Mouse (Mus musculus) limb, embryonic 13.5 days (tissue): ENCODE data around the gene Kif3b. TPM values are rescaled to one million over a fixed set of nuclear protein-coding genes. Genes with fewer than 3 reads are reported as not detected.

Experiments used
- ATAC-seq: fragments of 200-750 bp; cut with Nextera tagmentation; 2 replicates; pipeline ENCODE4 v1.8.0; 2017; ENCODE audit warnings: low read depth, moderate number of reproducible peaks, moderate TSS enrichment; ENCODE audit not compliant: low FRiP score
- H3K27ac ChIP-seq: fragments of 300-500 bp; sonication (generic); 2 replicates; pipeline ENCODE4 v1.5.1; 2015; ENCODE audit warnings: inconsistent platforms, mild to moderate bottlenecking, moderate library complexity
- H3K27me3 ChIP-seq: fragments of 300-500 bp; sonication (generic); 2 replicates; pipeline ENCODE4 v1.6.1; 2015; ENCODE audit warnings: mild to moderate bottlenecking, inconsistent platforms
- H3K36me3 ChIP-seq: fragments of 300-500 bp; sonication (generic); 2 replicates; pipeline ENCODE4 v1.6.1; 2015; ENCODE audit warnings: inconsistent platforms, mild to moderate bottlenecking, moderate library complexity
- H3K4me1 ChIP-seq: fragments of 300-500 bp; sonication (generic); 2 replicates; pipeline ENCODE4 v1.6.1; 2015; ENCODE audit warnings: inconsistent platforms
- H3K4me2 ChIP-seq: fragments of 300-500 bp; sonication (generic); replicated peaks from 2 replicates; pipeline ENCODE4 v1.6.1; 2015; ENCODE audit warnings: inconsistent platforms, mild to moderate bottlenecking, moderate library complexity
- H3K4me3 ChIP-seq: fragments of 300-500 bp; sonication (generic); 2 replicates; pipeline ENCODE4 v1.5.1; 2015; ENCODE audit warnings: moderate library complexity, mild to moderate bottlenecking, inconsistent platforms
- H3K9ac ChIP-seq: fragments of 300-500 bp; sonication (generic); 2 replicates; pipeline ENCODE4 v1.6.1; 2015; ENCODE audit warnings: mild to moderate bottlenecking, inconsistent platforms
- H3K9me3 ChIP-seq: fragments of 300-500 bp; sonication (generic); 2 replicates; pipeline ENCODE4 v1.6.1; 2016; ENCODE audit warnings: inconsistent platforms
- WGBS: fragments of 180-500 bp; shearing (Covaris S2); methylation state at CpG from one replicate; pipeline ENCODE4 v1.1.7; 2015; 5-methylcytosine and 5-hydroxymethylcytosine counted together
- polyA plus RNA-seq: library from polyadenylated mRNA; unstranded; fragments of >200 nt; fragmentation: Nextera tagmentation; extraction: Ambion mirVana; gene quantifications from 2 replicates; pipeline ENCODE4 v1.2.1, GENCODE M21; 2015

The Kif3b gene
- polyA plus RNA-seq, 1 experiment from 2014 or later: 6.3 TPM

- H3K9me3 ChIP-seq: no peaks in the 10 kb centered on the region
- ATAC-seq: no peak
- H3K4me2 ChIP-seq: no peak overlapping the region
- 94% methylated on average over 5 of the region's 5 CpGs for WGBS
- H3K27ac ChIP-seq: no peak overlapping the region
- H3K4me3 ChIP-seq: no peak overlapping the region
- peaks cover 3% of the 10 kb centered on the region; the same call in 1 of the 2 replicates for H3K36me3 ChIP-seq
- no peak overlapping the region for H3K9ac ChIP-seq
- H3K27me3 ChIP-seq: no peaks in the 10 kb centered on the region
- no peaks in the 10 kb centered on the region for H3K4me1 ChIP-seq
These were observed 9.9 kb downstream of the Kif3b start for GRCm38 (mm10) chr2:153301123-153301522.

GRCm38 (mm10) chr2:153305240-153305639, 14.0 kb downstream of the Kif3b start:
- no peak overlapping the region for H3K4me2 ChIP-seq
- no peak overlapping the region for H3K4me3 ChIP-seq
- no peaks in the 10 kb centered on the region for H3K27me3 ChIP-seq
- 0 out of 2 replicates have a peak, but pooled peaks cover 1% of the 10 kb centered on the region for H3K4me1 ChIP-seq
- H3K36me3 ChIP-seq: peaks cover 3% of the 10 kb centered on the region; the same call in 1 of the 2 replicates
- WGBS: 81% methylated on average over 6 of the region's 6 CpGs
- no peak overlapping the region for H3K27ac ChIP-seq
- H3K9me3 ChIP-seq: no peaks in the 10 kb centered on the region
- no peak overlapping the region for H3K9ac ChIP-seq
- ATAC-seq: no peak

DNA sequence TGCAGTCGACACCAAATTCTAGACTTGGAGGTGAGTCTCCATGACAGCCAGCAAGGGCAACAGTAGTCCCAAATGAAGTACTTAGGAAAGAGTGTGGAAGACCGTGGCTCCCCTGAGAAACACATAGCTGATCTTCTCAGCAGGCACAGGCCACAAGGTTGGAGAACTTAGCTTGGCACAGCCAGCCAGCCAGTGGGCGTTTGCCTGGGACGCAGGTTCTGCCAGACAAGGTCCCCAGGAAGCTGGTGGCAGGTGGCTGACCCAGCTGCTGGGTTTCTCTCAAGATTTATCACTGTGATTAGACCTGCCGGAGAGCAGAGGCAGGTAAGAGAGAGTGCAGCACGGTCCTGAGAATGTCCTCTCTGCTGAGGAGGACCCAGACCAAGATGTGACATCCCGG, 17.4 kb downstream of the Kif3b start:
- Histone ChIP-seq H3K36me3 (peaks cover 3% of the 10 kb centered on the region), H3K9ac (no peak overlapping the region), H3K4me2 (no peak overlapping the region), H3K9me3 (no peaks in the 10 kb centered on the region), H3K4me3 (no peak overlapping the region), H3K27me3 (no peaks in the 10 kb centered on the region), H3K27ac (no peak overlapping the region), H3K4me1 (0 out of 2 replicates have a peak, but pooled peaks cover 2% of the 10 kb centered on the region)
- WGBS: 74% methylated on average over 7 of the region's 7 CpGs
- ATAC-seq: no peak

DNA sequence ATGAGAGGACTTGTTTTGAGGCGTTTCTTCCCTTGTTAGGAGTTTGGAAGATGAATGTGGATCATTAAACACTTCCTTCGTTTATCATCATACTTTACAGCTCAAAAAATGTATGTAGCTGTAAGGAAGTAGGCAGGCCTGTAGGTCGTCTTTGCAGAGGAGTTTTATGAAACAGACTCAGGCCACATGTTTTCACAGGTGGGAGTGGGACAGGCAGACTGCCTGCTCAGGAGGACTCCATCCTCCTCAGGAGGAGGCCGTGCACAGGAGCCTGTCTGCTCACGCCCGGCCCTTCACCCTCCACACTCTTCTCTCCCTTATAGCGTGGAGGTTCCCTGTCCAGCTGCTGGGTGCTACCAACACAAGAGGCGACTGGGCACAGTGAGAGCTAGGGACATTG, 17.9 kb downstream of the Kif3b start:
- Histone ChIP-seq H3K27ac (no peak overlapping the region), H3K4me1 (0 out of 2 replicates have a peak, but pooled peaks cover 2% of the 10 kb centered on the region), H3K9me3 (no peaks in the 10 kb centered on the region), H3K4me3 (no peak overlapping the region), H3K36me3 (peaks cover 3% of the 10 kb centered on the region), H3K4me2 (no peak overlapping the region), H3K9ac (no peak overlapping the region), H3K27me3 (no peaks in the 10 kb centered on the region)
- ATAC-seq: no peak
- 52% methylated on average over 8 of the region's 8 CpGs for WGBS

GRCm38 (mm10) chr2:153310228-153310627, 19.0 kb downstream of the Kif3b start:
- no peak overlapping the region for H3K4me2 ChIP-seq
- H3K9me3 ChIP-seq: no peaks in the 10 kb centered on the region
- H3K27ac ChIP-seq: no peak overlapping the region
- no peak for ATAC-seq
- H3K9ac ChIP-seq: no peak overlapping the region
- peaks cover 3% of the 10 kb centered on the region for H3K36me3 ChIP-seq
- no peaks in the 10 kb centered on the region for H3K27me3 ChIP-seq
- 0 out of 2 replicates have a peak, but pooled peaks cover 2% of the 10 kb centered on the region for H3K4me1 ChIP-seq
- 81% methylated on average over 6 of the region's 6 CpGs for WGBS
- no peak overlapping the region for H3K4me3 ChIP-seq

DNA sequence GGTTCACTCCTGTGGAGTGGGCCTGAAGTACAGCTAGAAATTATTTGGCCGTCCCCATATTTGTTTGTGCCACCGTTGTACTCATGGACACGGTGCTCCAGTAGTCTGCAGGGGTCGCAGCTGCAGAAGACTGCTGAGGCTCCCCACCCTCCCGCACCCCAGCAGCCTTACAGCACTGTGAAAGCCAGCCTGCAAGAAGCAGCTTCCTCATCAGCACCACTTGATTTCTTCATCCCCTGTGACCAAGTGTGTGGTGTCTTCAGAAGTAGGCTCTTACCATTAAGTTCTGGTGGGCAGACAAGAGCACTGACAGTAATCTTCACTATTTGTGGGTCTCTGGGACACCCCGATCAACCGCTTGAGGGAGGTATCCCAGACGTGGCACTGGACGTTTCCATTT, 21.7 kb downstream of the Kif3b start:
- no peak for ATAC-seq
- Histone ChIP-seq H3K36me3 (peaks cover 18% of the 10 kb centered on the region), H3K9ac (no peak overlapping the region), H3K9me3 (no peaks in the 10 kb centered on the region), H3K27me3 (no peaks in the 10 kb centered on the region), H3K4me3 (no peak overlapping the region), H3K4me1 (0 out of 2 replicates have a peak, but pooled peaks cover 2% of the 10 kb centered on the region), H3K4me2 (no peak overlapping the region), H3K27ac (no peak overlapping the region)
- WGBS: 88% methylated on average over 9 of the region's 9 CpGs

DNA sequence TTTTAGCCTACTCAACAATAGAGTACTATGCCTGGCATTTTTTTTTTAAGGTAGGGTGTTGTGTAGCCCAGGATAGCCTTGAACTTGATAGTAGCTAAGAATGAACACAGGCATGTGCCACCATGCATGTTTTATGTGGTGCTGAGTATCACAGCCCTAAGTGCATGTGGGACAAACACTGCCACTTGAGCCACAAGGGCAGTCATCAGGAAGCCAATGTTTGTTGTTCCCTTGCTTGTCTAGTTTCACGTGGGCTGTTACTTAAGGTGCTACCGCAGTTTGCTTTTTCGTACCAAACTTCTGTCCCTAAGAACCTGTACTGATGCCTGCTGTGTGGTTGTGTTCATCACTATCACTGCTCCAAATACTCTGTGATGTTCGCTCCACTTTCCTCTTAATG, 27.2 kb downstream of the Kif3b start:
- H3K36me3 ChIP-seq: peaks cover 68% of the 10 kb centered on the region
- ATAC-seq: no peak
- 94% methylated on average over 4 of the region's 4 CpGs for WGBS

GRCm38 (mm10) chr2:153319036-153319643, 27.9 kb downstream of the Kif3b start:
- ATAC-seq: no peak
- no peak overlapping the region for H3K9ac ChIP-seq
- no peaks in the 10 kb centered on the region for H3K4me1 ChIP-seq
- no peak overlapping the region for H3K4me2 ChIP-seq
- H3K36me3 ChIP-seq: peaks cover 75% of the 10 kb centered on the region
- 82% methylated on average over 8 of the region's 8 CpGs for WGBS
- H3K4me3 ChIP-seq: no peak overlapping the region
- no peaks in the 10 kb centered on the region for H3K9me3 ChIP-seq
- no peak overlapping the region for H3K27ac ChIP-seq
- no peaks in the 10 kb centered on the region for H3K27me3 ChIP-seq

More for the DNA sequence above, 27.2 kb downstream of the Kif3b start:
- H3K27me3 ChIP-seq: no peaks in the 10 kb centered on the region
- no peak overlapping the region for H3K9ac ChIP-seq
- H3K4me3 ChIP-seq: no peak overlapping the region
- no peak overlapping the region for H3K27ac ChIP-seq
- no peaks in the 10 kb centered on the region for H3K9me3 ChIP-seq
- H3K4me2 ChIP-seq: no peak overlapping the region
- no peaks in the 10 kb centered on the region for H3K4me1 ChIP-seq

- Histone ChIP-seq H3K27me3 (no peaks in the 10 kb centered on the region), H3K9ac (no peak overlapping the region), H3K4me3 (no peak overlapping the region), H3K27ac (no peak overlapping the region), H3K4me2 (no peak overlapping the region), H3K36me3 (peaks cover 76% of the 10 kb centered on the region), H3K4me1 (no peaks in the 10 kb centered on the region), H3K9me3 (no peaks in the 10 kb centered on the region)
- 76% methylated on average over 9 of the region's 9 CpGs for WGBS
- ATAC-seq: no peak
These were observed 34.6 kb downstream of the Kif3b start for GRCm38 (mm10) chr2:153325706-153326376.

DNA sequence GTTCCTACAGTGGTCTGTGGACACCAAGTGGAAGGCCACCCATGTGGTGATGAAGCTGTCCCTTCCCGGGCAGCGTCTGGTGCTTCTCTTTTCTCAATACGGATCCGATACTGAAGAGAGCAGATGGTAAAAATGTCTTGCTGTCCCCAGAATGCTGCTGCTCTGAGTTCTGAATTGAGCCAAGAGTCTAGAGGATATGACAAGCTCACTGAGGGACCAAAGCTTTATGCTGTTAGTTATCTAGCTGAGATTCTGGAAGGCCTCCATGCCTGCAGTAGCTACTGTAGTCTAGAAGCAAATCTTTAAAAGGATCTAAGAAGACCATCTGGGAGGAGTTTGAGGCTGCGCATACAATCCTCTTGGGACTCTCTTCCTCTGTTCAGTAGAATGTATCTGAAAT, 41.1 kb downstream of the Kif3b start:
- H3K27me3 ChIP-seq: no peaks in the 10 kb centered on the region
- no peak overlapping the region for H3K27ac ChIP-seq
- H3K9me3 ChIP-seq: no peaks in the 10 kb centered on the region
- H3K4me3 ChIP-seq: no peak overlapping the region
- H3K4me1 ChIP-seq: no peaks in the 10 kb centered on the region
- no peak overlapping the region for H3K4me2 ChIP-seq
- no peak overlapping the region for H3K9ac ChIP-seq
- ATAC-seq: no peak
- 89% methylated on average over 5 of the region's 5 CpGs for WGBS
- H3K36me3 ChIP-seq: peaks cover 47% of the 10 kb centered on the region

GRCm38 (mm10) chr2:153332981-153333380, 41.8 kb downstream of the Kif3b start:
- 94% methylated on average over 3 of the region's 3 CpGs for WGBS
- no peaks in the 10 kb centered on the region for H3K27me3 ChIP-seq
- H3K4me1 ChIP-seq: no peaks in the 10 kb centered on the region
- no peak for ATAC-seq
- no peak overlapping the region for H3K4me2 ChIP-seq
- H3K27ac ChIP-seq: no peak overlapping the region
- H3K9me3 ChIP-seq: no peaks in the 10 kb centered on the region
- H3K36me3 ChIP-seq: peaks cover 46% of the 10 kb centered on the region
- H3K4me3 ChIP-seq: no peak overlapping the region
- no peak overlapping the region for H3K9ac ChIP-seq

GRCm38 (mm10) chr2:153333822-153334232, 42.6 kb downstream of the Kif3b start:
- no peaks in the 10 kb centered on the region for H3K27me3 ChIP-seq
- no peaks in the 10 kb centered on the region for H3K4me1 ChIP-seq
- peaks cover 39% of the 10 kb centered on the region for H3K36me3 ChIP-seq
- H3K9ac ChIP-seq: no peak overlapping the region
- no peaks in the 10 kb centered on the region for H3K9me3 ChIP-seq
- no peak for ATAC-seq
- H3K27ac ChIP-seq: no peak overlapping the region
- 78% methylated on average over 6 of the region's 6 CpGs for WGBS
- no peak overlapping the region for H3K4me2 ChIP-seq
- H3K4me3 ChIP-seq: no peak overlapping the region
